Mouse (Mus musculus) B cell, adult (primary cell): ENCODE measurements around the gene Nme4. TPM values are rescaled to one million over a fixed set of nuclear protein-coding genes. Genes with fewer than 3 reads are reported as not detected.

Experiments used
- total RNA-seq: library from RNA; stranded (reverse); gene quantifications from 4 replicates; pipeline ENCODE4 v1.2.4, GENCODE M21; 2023; ENCODE audit not compliant: inconsistent age

The Nme4 gene
- total RNA-seq: 0.72 to 1.2 TPM (median 1.0 TPM) in 4 replicates

GRCm38 (mm10) chr17:26095121-26095740 lies at the start of gene Nme4:
Gene Nme4 (minus strand): TSS chr17:26095602.

GRCm38 (mm10) chr17:26138239-26138836 lies 42.9 kb upstream of the Nme4 start, which contains the start of gene Axin1:
Gene Axin1 (plus strand): TSS chr17:26138688.

GRCm38 (mm10) chr17:26123267-26123684 lies 27.9 kb upstream of the Nme4 start, which contains the start of gene Mrpl28:
Gene Mrpl28 (plus strand): TSS chr17:26123500.

GRCm38 (mm10) chr17:26113181-26113948 lies 18.0 kb upstream of the Nme4 start, which contains the start of gene Tmem8:
Gene Tmem8 (plus strand): TSS chr17:26113299.

GRCm38 (mm10) chr17:26089905-26090632 lies 5.3 kb downstream of the Nme4 start, which contains the start of gene Decr2:
Gene Decr2 (minus strand): TSS chr17:26090337.

GRCm38 (mm10) chr17:26068831-26069739 lies 26.3 kb downstream of the Nme4 start, which contains the start of gene Rab11fip3:
Gene Rab11fip3 (minus strand): TSS chr17:26069555.

Other genes starting within 250 kb of the Nme4 start
- 33.3 to 45.0 TPM (median 38.3 TPM) in 4 replicates for gene Wdr90, start 234.1 kb downstream of the Nme4 start, total RNA-seq
- gene Mcrip2, start 226.8 kb downstream of the Nme4 start, total RNA-seq: 0.69 to 3.3 TPM (median 3.0 TPM) in 3 of 4 replicates, not detected in the other
- gene Mettl26, start 220.5 kb downstream of the Nme4 start, total RNA-seq: 24.4 to 27.9 TPM (median 26.1 TPM) in 4 replicates
- 5.7 to 6.6 TPM (median 6.0 TPM) in 4 replicates for gene Wfikkn1, start 214.7 kb downstream of the Nme4 start, total RNA-seq
- gene Rab40c, start 175.9 kb downstream of the Nme4 start, total RNA-seq: 20.9 to 25.3 TPM (median 23.0 TPM) in 4 replicates
- gene Pigq, start 150.7 kb downstream of the Nme4 start, total RNA-seq: 75.7 to 84.9 TPM (median 77.1 TPM) in 4 replicates
- gene Nhlrc4, start 150.6 kb downstream of the Nme4 start, total RNA-seq: not detected in 4 replicates
- gene A930017K11Rik, start 143.0 kb downstream of the Nme4 start, total RNA-seq: 0.21 TPM in 1 of 4 replicates, not detected in the others
- 35.7 to 39.1 TPM (median 38.2 TPM) in 4 replicates for gene Capn15, start 109.8 kb downstream of the Nme4 start, total RNA-seq
- 9.1 to 12.2 TPM (median 10.4 TPM) in 4 replicates for gene Rab11fip3, start 26.0 kb downstream of the Nme4 start, total RNA-seq
- 4.8 to 6.3 TPM (median 5.3 TPM) in 4 replicates for gene Decr2, start 5.3 kb downstream of the Nme4 start, total RNA-seq
- gene Tmem8, start 17.7 kb upstream of the Nme4 start, total RNA-seq: 21.2 to 26.2 TPM (median 23.0 TPM) in 4 replicates
- gene Mrpl28, start 27.9 kb upstream of the Nme4 start, total RNA-seq: 42.4 to 57.1 TPM (median 53.7 TPM) in 4 replicates
- gene Axin1, start 43.1 kb upstream of the Nme4 start, total RNA-seq: 82.1 to 86.8 TPM (median 85.6 TPM) in 4 replicates
- gene Pdia2, start 103.5 kb upstream of the Nme4 start, total RNA-seq: not detected in 4 replicates
- 0.90 to 4.4 TPM (median 2.1 TPM) in 4 replicates for gene Rgs11, start 107.3 kb upstream of the Nme4 start, total RNA-seq
- not detected in 4 replicates for gene Arhgdig, start 112.2 kb upstream of the Nme4 start, total RNA-seq
- 15.1 to 23.8 TPM (median 16.9 TPM) in 4 replicates for gene Fam234a, start 148.6 kb upstream of the Nme4 start, total RNA-seq
- 83.4 to 100 TPM (median 90.9 TPM) in 4 replicates for gene Luc7l, start 157.3 kb upstream of the Nme4 start, total RNA-seq